Mouse (Mus musculus): ENCODE data around the gene Ercc8. TPM values are rescaled to one million over a fixed set of nuclear protein-coding genes. Genes with fewer than 3 reads are reported as not detected.

Gene Ercc8
- polyA plus RNA-seq, 1 experiment from 2014 or later: 32.2 TPM

- Histone ChIP-seq H3K9me3 (ENCODE audit: control insufficient read depth, low read length) (no peaks in the 10 kb centered on the region), H3K27me3 (ENCODE audit: control insufficient read depth, insufficient read depth, low read length) (no peaks in the 10 kb centered on the region), H3K36me3 (ENCODE audit: control insufficient read depth, insufficient read depth, low read length) (peaks cover 23% of the 10 kb centered on the region), H3K4me3 (replicated peaks; ENCODE audit: low read depth, low read length) (no peak overlapping the region), H3K4me2 (ENCODE audit: low read length) (no peak overlapping the region), H3K4me1 (ENCODE audit: control insufficient read depth, insufficient read depth, low read length) (no peaks in the 10 kb centered on the region), H3K27ac (replicated peaks; ENCODE audit: low read depth, low read length) (no peak overlapping the region), H3K9ac (replicated peaks; ENCODE audit: low read length) (no peak overlapping the region)
- ATAC-seq (ENCODE audit: low FRiP score, low TSS enrichment) (no peak), DNase-seq (no peak)
- WGBS: 95% methylated on average over 6 of the region's 6 CpGs
These were observed 36.9 kb downstream of the Ercc8 start for GRCm38 (mm10) chr13:108195474-108195873.

GRCm38 (mm10) chr13:108204857-108205256, 46.3 kb downstream of the Ercc8 start:
- ATAC-seq (ENCODE audit: low FRiP score, low TSS enrichment) (no peak), DNase-seq (no peak)
- Histone ChIP-seq H3K36me3 (ENCODE audit: control insufficient read depth, insufficient read depth, low read length) (no peaks in the 10 kb centered on the region), H3K27me3 (ENCODE audit: control insufficient read depth, insufficient read depth, low read length) (no peaks in the 10 kb centered on the region), H3K9ac (replicated peaks; ENCODE audit: low read length) (no peak overlapping the region), H3K9me3 (ENCODE audit: control insufficient read depth, low read length) (no peaks in the 10 kb centered on the region), H3K4me3 (replicated peaks; ENCODE audit: low read depth, low read length) (no peak overlapping the region), H3K4me1 (ENCODE audit: control insufficient read depth, insufficient read depth, low read length) (no peaks in the 10 kb centered on the region), H3K27ac (replicated peaks; ENCODE audit: low read depth, low read length) (no peak overlapping the region), H3K4me2 (ENCODE audit: low read length) (no peak overlapping the region)
- WGBS: 85% methylated on average over 3 of the region's 3 CpGs

- ATAC-seq (ENCODE audit: low FRiP score, low TSS enrichment) (no peak), DNase-seq (no peak)
- H3K4me2 ChIP-seq (ENCODE audit: low read length): no peak overlapping the region
- H3K27me3 ChIP-seq (ENCODE audit: control insufficient read depth, insufficient read depth, low read length): peaks cover 2% of the 10 kb centered on the region; the same call in 1 of the 2 replicates
- H3K4me1 ChIP-seq (ENCODE audit: control insufficient read depth, insufficient read depth, low read length): no peaks in the 10 kb centered on the region
- 83% methylated on average over 2 of the region's 2 CpGs for WGBS
- no peak overlapping the region for H3K27ac ChIP-seq (replicated peaks; ENCODE audit: low read depth, low read length)
- H3K36me3 ChIP-seq (ENCODE audit: control insufficient read depth, insufficient read depth, low read length): no peaks in the 10 kb centered on the region
- no peak overlapping the region for H3K9ac ChIP-seq (replicated peaks; ENCODE audit: low read length)
- H3K9me3 ChIP-seq (ENCODE audit: control insufficient read depth, low read length): no peaks in the 10 kb centered on the region
- H3K4me3 ChIP-seq (replicated peaks; ENCODE audit: low read depth, low read length): no peak overlapping the region
These were observed 48.9 kb downstream of the Ercc8 start for GRCm38 (mm10) chr13:108207447-108207846.

DNA sequence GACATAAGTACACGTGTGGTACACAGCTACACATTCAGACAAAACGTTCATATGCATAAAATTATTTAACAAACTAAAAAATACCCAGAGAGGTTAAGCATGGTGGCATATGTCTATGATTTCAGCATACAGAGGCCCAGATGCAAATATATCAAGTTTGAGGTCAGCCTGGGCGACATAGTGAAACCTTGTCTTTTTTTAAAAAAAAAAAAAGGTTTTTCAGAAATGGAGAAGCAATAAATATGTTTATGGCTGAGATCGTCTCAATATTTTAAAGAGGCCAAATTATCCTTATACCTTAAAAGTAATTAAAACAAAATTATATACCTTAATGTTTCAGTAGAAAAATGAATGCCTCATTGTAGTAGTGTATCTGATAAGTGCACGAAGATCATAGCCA, 49.6 kb downstream of the Ercc8 start:
- H3K27me3 ChIP-seq (ENCODE audit: control insufficient read depth, insufficient read depth, low read length): peaks cover 5% of the 10 kb centered on the region; the same call in 1 of the 2 replicates
- DNase-seq (no peak), ATAC-seq (ENCODE audit: low FRiP score, low TSS enrichment) (no peak)
- no peak overlapping the region for H3K9ac ChIP-seq (replicated peaks; ENCODE audit: low read length)
- H3K4me1 ChIP-seq (ENCODE audit: control insufficient read depth, insufficient read depth, low read length): no peaks in the 10 kb centered on the region
- no peaks in the 10 kb centered on the region for H3K36me3 ChIP-seq (ENCODE audit: control insufficient read depth, insufficient read depth, low read length)
- H3K9me3 ChIP-seq (ENCODE audit: control insufficient read depth, low read length): no peaks in the 10 kb centered on the region
- H3K27ac ChIP-seq (replicated peaks; ENCODE audit: low read depth, low read length): no peak overlapping the region
- H3K4me2 ChIP-seq (ENCODE audit: low read length): no peak overlapping the region
- WGBS: 72% methylated on average over 5 of the region's 5 CpGs
- no peak overlapping the region for H3K4me3 ChIP-seq (replicated peaks; ENCODE audit: low read depth, low read length)

- peaks cover 6% of the 10 kb centered on the region; the same call in 1 of the 2 replicates for H3K4me1 ChIP-seq (ENCODE audit: control insufficient read depth, insufficient read depth, low read length)
- no peaks in the 10 kb centered on the region for H3K9me3 ChIP-seq (ENCODE audit: control insufficient read depth, low read length)
- no peak overlapping the region for H3K9ac ChIP-seq (replicated peaks; ENCODE audit: low read length)
- H3K27me3 ChIP-seq (ENCODE audit: control insufficient read depth, insufficient read depth, low read length): peaks cover 14% of the 10 kb centered on the region
- no peak overlapping the region for H3K4me2 ChIP-seq (ENCODE audit: low read length)
- no peak overlapping the region for H3K4me3 ChIP-seq (replicated peaks; ENCODE audit: low read depth, low read length)
- ATAC-seq (ENCODE audit: low FRiP score, low TSS enrichment): no peak
- no peak overlapping the region for H3K27ac ChIP-seq (replicated peaks; ENCODE audit: low read depth, low read length)
- no peak for DNase-seq
- H3K36me3 ChIP-seq (ENCODE audit: control insufficient read depth, insufficient read depth, low read length): no peaks in the 10 kb centered on the region
- 90% methylated on average over 8 of the region's 8 CpGs for WGBS
These were observed 52.4 kb downstream of the Ercc8 start for GRCm38 (mm10) chr13:108210960-108211359.

GRCm38 (mm10) chr13:108212397-108213018, 54.0 kb downstream of the Ercc8 start:
- H3K4me1 ChIP-seq (ENCODE audit: control insufficient read depth, insufficient read depth, low read length): peaks cover 6% of the 10 kb centered on the region; the same call in 1 of the 2 replicates
- 43% methylated on average over 5 of the region's 5 CpGs for WGBS
- no peak for ATAC-seq (ENCODE audit: low FRiP score, low TSS enrichment)

GRCm38 (mm10) chr13:108214081-108214484, 55.6 kb downstream of the Ercc8 start, which contains the start of gene Elovl7:
Gene Elovl7, plus strand, starts transcription at chr13:108214404.
- H3K4me3 ChIP-seq (replicated peaks; ENCODE audit: low read depth, low read length): peak within 1 kb of the TSS; percentile 77
- WGBS: under 1% methylated on average over 40 of the region's 40 CpGs
- peak; percentile 88 for ATAC-seq (ENCODE audit: low FRiP score, low TSS enrichment)

More at GRCm38 (mm10) chr13:108212397-108213018, 54.0 kb downstream of the Ercc8 start:
- no peak overlapping the region for H3K9ac ChIP-seq (replicated peaks; ENCODE audit: low read length)
- no peak overlapping the region for H3K4me2 ChIP-seq (ENCODE audit: low read length)
- no peak for DNase-seq
- H3K27me3 ChIP-seq (ENCODE audit: control insufficient read depth, insufficient read depth, low read length): peaks cover 21% of the 10 kb centered on the region
- no peak overlapping the region for H3K27ac ChIP-seq (replicated peaks; ENCODE audit: low read depth, low read length)
- H3K9me3 ChIP-seq (ENCODE audit: control insufficient read depth, low read length): no peaks in the 10 kb centered on the region
- H3K4me3 ChIP-seq (replicated peaks; ENCODE audit: low read depth, low read length): no peak overlapping the region
- H3K36me3 ChIP-seq (ENCODE audit: control insufficient read depth, insufficient read depth, low read length): no peaks in the 10 kb centered on the region

DNA sequence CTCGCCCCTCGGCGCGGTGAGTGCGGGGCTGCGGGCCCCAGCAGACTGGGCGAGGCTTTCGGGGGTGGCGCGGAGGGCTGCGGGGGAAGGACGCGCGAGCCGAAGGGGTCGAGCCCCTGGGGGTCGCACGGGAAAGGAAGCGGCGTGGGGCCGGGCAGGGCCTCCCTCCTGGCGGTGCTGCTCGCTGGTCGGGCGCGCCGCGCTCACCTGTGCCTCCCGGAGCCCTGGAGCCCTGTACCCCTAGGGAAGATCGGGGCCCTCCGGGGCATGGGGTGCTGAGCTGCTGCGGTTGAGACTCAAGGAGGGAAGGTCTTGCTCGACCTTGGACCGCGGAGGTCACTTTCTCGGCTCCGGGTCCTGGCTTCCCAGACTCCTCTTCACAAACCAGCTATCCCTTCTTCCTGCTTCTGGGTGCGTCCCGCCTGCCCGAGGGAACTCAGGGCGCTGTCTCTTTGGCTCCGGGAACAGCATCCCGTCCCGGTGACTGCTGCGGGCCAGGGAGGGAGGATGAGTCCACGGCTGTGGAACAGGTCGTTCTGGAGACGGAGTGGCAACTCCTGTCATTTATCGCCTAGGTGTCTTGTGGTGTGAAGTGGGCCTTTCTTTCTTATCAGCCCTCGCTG, 56.1 kb downstream of the Ercc8 start:
- H3K4me2 ChIP-seq (ENCODE audit: low read length): peak overlapping the region; percentile 100
- peaks cover 21% of the 10 kb centered on the region for H3K27me3 ChIP-seq (ENCODE audit: control insufficient read depth, insufficient read depth, low read length)
- ATAC-seq (ENCODE audit: low FRiP score, low TSS enrichment) (peak; percentile 65), DNase-seq (no peak)
- WGBS: under 1% methylated on average over 49 of the region's 50 CpGs
- no peaks in the 10 kb centered on the region for H3K36me3 ChIP-seq (ENCODE audit: control insufficient read depth, insufficient read depth, low read length)
- no peak overlapping the region for H3K27ac ChIP-seq (replicated peaks; ENCODE audit: low read depth, low read length)
- peaks cover 6% of the 10 kb centered on the region; the same call in 1 of the 2 replicates for H3K4me1 ChIP-seq (ENCODE audit: control insufficient read depth, insufficient read depth, low read length)
- H3K9ac ChIP-seq (replicated peaks; ENCODE audit: low read length): peak overlapping the region; percentile 59
- H3K4me3 ChIP-seq (replicated peaks; ENCODE audit: low read depth, low read length): peak overlapping the region; percentile 77
- no peaks in the 10 kb centered on the region for H3K9me3 ChIP-seq (ENCODE audit: control insufficient read depth, low read length)

More at GRCm38 (mm10) chr13:108214081-108214484, 55.6 kb downstream of the Ercc8 start, which contains the start of gene Elovl7:
- peak within 1 kb of the TSS; percentile 100 for H3K4me2 ChIP-seq (ENCODE audit: low read length)
- H3K9ac ChIP-seq (replicated peaks; ENCODE audit: low read length): peak within 1 kb of the TSS; percentile 59
- H3K9me3 ChIP-seq (ENCODE audit: control insufficient read depth, low read length): no peaks in the 10 kb centered on the region
- DNase-seq: peak; percentile 81
- peaks cover 6% of the 10 kb centered on the region; the same call in 1 of the 2 replicates for H3K4me1 ChIP-seq (ENCODE audit: control insufficient read depth, insufficient read depth, low read length)
- peaks cover 21% of the 10 kb centered on the region for H3K27me3 ChIP-seq (ENCODE audit: control insufficient read depth, insufficient read depth, low read length)
- H3K36me3 ChIP-seq (ENCODE audit: control insufficient read depth, insufficient read depth, low read length): no peaks in the 10 kb centered on the region
- H3K27ac ChIP-seq (replicated peaks; ENCODE audit: low read depth, low read length): no peak within 1 kb of the TSS
